Mouse (Mus musculus): ENCODE measurements around the gene Orc4. TPM values are rescaled to one million over a fixed set of nuclear protein-coding genes. Genes with fewer than 3 reads are reported as not detected.

The Orc4 gene
- 18.4 and 21.9 TPM in 2 replicates for polyA plus RNA-seq (2012; rRNA removed)

GRCm38 (mm10) chr2:48950252-48950315, at the start of gene Orc4:
Gene Orc4 (minus strand): TSS chr2:48950277.

GRCm38 (mm10) chr2:48948841-48949584, 1.1 kb downstream of the Orc4 start, which contains the start of gene Mbd5:
Gene Mbd5 (plus strand): TSS chr2:48949508.

Other genes with a start within 250 kb of the Orc4 start
- 1.4 and 1.5 TPM in 2 replicates for gene Acvr2a, start 136.2 kb downstream of the Orc4 start, polyA plus RNA-seq (2012; rRNA removed)
- 1.9 and 2.4 TPM in 2 replicates for gene Mbd5, start 769 bp downstream of the Orc4 start, polyA plus RNA-seq (2012; rRNA removed)